Comparison of ENCODE assay signal across 19 mouse cellular contexts in genomic region chr3:103436902-103437603, GRCm38 (mm10).
"Had no signal": no experiment of that assay in that cellular context is flagged by ENCODE, and none has a peak within 500 bp of the region (broad histone marks: within the 10 kb centered on the region; RNA-seq: fewer than 3 reads in every experiment).

No protein-coding gene starts in this region.

- H3K4me2 ChIP-seq: liver, embryonic 13.5 days; midbrain, embryonic 12.5 days; midbrain, embryonic 15.5 days; neural tube, embryonic 12.5 days; neural tube, embryonic 15.5 days; stomach, embryonic 15.5 days had no signal

- H3K9ac ChIP-seq: liver, embryonic 13.5 days; midbrain, embryonic 12.5 days; midbrain, embryonic 15.5 days; neural tube, embryonic 12.5 days; neural tube, embryonic 15.5 days; stomach, embryonic 15.5 days had no signal

- H3K27ac ChIP-seq: left cerebral cortex, adult 2 months; liver, embryonic 13.5 days; midbrain, embryonic 12.5 days; midbrain, embryonic 15.5 days; neural tube, embryonic 12.5 days; neural tube, embryonic 15.5 days; stomach, embryonic 15.5 days had no signal

- H3K9me3 ChIP-seq: liver, embryonic 13.5 days; midbrain, embryonic 12.5 days; midbrain, embryonic 15.5 days; neural tube, embryonic 12.5 days; neural tube, embryonic 15.5 days; stomach, embryonic 15.5 days had no signal

- H3K27me3 ChIP-seq: liver, embryonic 13.5 days; midbrain, embryonic 12.5 days; midbrain, embryonic 15.5 days; neural tube, embryonic 12.5 days; neural tube, embryonic 15.5 days; stomach, embryonic 15.5 days had no signal

- H3K4me1 ChIP-seq: liver, embryonic 13.5 days; midbrain, embryonic 12.5 days; midbrain, embryonic 15.5 days; neural tube, embryonic 12.5 days had no signal

- H3K4me3 ChIP-seq: left cerebral cortex, adult 2 months; liver, embryonic 13.5 days; midbrain, embryonic 12.5 days; midbrain, embryonic 15.5 days; neural tube, embryonic 12.5 days; neural tube, embryonic 15.5 days; stomach, embryonic 15.5 days had no signal

- DNase-seq: kidney, adult 2 months; kidney, postnatal 25 days; layer of hippocampus, postnatal 36 days; liver, embryonic 13.5 days; lung, adult 2 months; lung, postnatal 14 days; lung, postnatal 4 days; right cerebral cortex, adult 18-20 months; right cerebral cortex, postnatal 14 days; right cerebral cortex, postnatal 4 days; thymus, adult 18-20 months; thymus, postnatal 36 days had no signal

- ATAC-seq: intestine, embryonic 16.5 days; midbrain, embryonic 15.5 days had no signal

- H3K36me3 ChIP-seq: liver, embryonic 13.5 days; midbrain, embryonic 12.5 days; midbrain, embryonic 15.5 days; neural tube, embryonic 12.5 days; neural tube, embryonic 15.5 days; stomach, embryonic 15.5 days had no signal
